Mouse (Mus musculus): ENCODE results near the gene Gja4. TPM values are rescaled to one million over a fixed set of nuclear protein-coding genes. Genes with fewer than 3 reads are reported as not detected.

The Gja4 gene
- total RNA-seq, 2 experiments from 2014 or later: 1.5 to 2.1 TPM

- no peak for DNase-seq
Observed at GRCm38 (mm10) chr4:127323651-127324050, 9.8 kb upstream of the Gja4 start.

GRCm38 (mm10) chr4:127319613-127320012 lies 5.8 kb upstream of the Gja4 start:
- DNase-seq: peak in 1 of 2 experiments; percentile 51

GRCm38 (mm10) chr4:127317143-127317542 lies 3.3 kb upstream of the Gja4 start:
- DNase-seq: no peak

GRCm38 (mm10) chr4:127315753-127316152 lies 1.9 kb upstream of the Gja4 start:
- no peak for DNase-seq

- DNase-seq: no peak
Observed at GRCm38 (mm10) chr4:127314585-127314984, 746 bp upstream of the Gja4 start.

GRCm38 (mm10) chr4:127312349-127312748 lies 1.5 kb downstream of the Gja4 start:
- DNase-seq: no peak

- no peak for DNase-seq
Observed at GRCm38 (mm10) chr4:127311561-127311960, 2.3 kb downstream of the Gja4 start.

GRCm38 (mm10) chr4:127306915-127307314 lies 6.9 kb downstream of the Gja4 start:
- DNase-seq: no peak

GRCm38 (mm10) chr4:127303796-127304195 lies 10.0 kb downstream of the Gja4 start:
- no peak for DNase-seq

- no peak for DNase-seq
Observed at GRCm38 (mm10) chr4:127300503-127300902, 13.3 kb downstream of the Gja4 start.

GRCm38 (mm10) chr4:127292631-127293030 lies 21.2 kb downstream of the Gja4 start:
- DNase-seq: no peak

- DNase-seq: no peak
Observed at GRCm38 (mm10) chr4:127289039-127289548, 24.7 kb downstream of the Gja4 start.

GRCm38 (mm10) chr4:127286907-127287306 lies 26.9 kb downstream of the Gja4 start:
- DNase-seq: no peak

- DNase-seq: no peak
Observed at GRCm38 (mm10) chr4:127279241-127279640, 34.6 kb downstream of the Gja4 start.

- DNase-seq: no peak
Observed at GRCm38 (mm10) chr4:127278451-127279001, 35.3 kb downstream of the Gja4 start.

GRCm38 (mm10) chr4:127264183-127264554 lies 49.7 kb downstream of the Gja4 start:
- no peak for DNase-seq

- DNase-seq: no peak
Observed at GRCm38 (mm10) chr4:127263438-127264182, 50.2 kb downstream of the Gja4 start.

- DNase-seq: no peak
Observed at GRCm38 (mm10) chr4:127261601-127262000, 52.2 kb downstream of the Gja4 start.

Other genes starting within 250 kb of the Gja4 start
- 10 to 100 TPM; 45.2 to 51.2 TPM for gene Zmym6, start 236.7 kb downstream of the Gja4 start, total RNA-seq (2021)
- 1 to 10 TPM; 4.6 to 4.9 TPM for gene Tmem35b, start 190.3 kb downstream of the Gja4 start, total RNA-seq (2021)
- 100 to 1,000 TPM; 283 to 287 TPM for gene Dlgap3, start 144.8 kb downstream of the Gja4 start, total RNA-seq (2021)
- 10 to 100 TPM; 51.2 to 59.5 TPM for gene Smim12, start 70.3 kb downstream of the Gja4 start, total RNA-seq (2021)
- under 1 TPM; 0.30 to 0.50 TPM for gene Gjb3, start 16.8 kb upstream of the Gja4 start, total RNA-seq (2021)
- gene Gjb4, start 40.0 kb upstream of the Gja4 start, total RNA-seq (2021): under 1 TPM in 1 of 2 experiments, not detected in 1; 0.25 TPM
- not detected for gene Gjb5, start 44.1 kb upstream of the Gja4 start, total RNA-seq (2021)